Mouse (Mus musculus) skeletal muscle tissue, adult 2 months (tissue): ENCODE data around the gene Arpp21.
"Not testable (repeated sequence)": the region's sequence is repeated elsewhere in the genome, so short reads cannot be mapped to it uniquely, and the experiment has no call there.

Experiments used
- DNase-seq: peaks from one replicate; pipeline ENCODE4 v3.0.0-alpha.2; 2012; ENCODE audit warnings: low read depth, low spot score

Arpp21 gene

GRCm38 (mm10) chr9:112102155-112102851 lies 133.4 kb downstream of the Arpp21 start:
- peak; percentile 4 for DNase-seq

GRCm38 (mm10) chr9:112100841-112101595 lies 134.7 kb downstream of the Arpp21 start:
- no peak for DNase-seq

GRCm38 (mm10) chr9:112098267-112098666 lies 137.5 kb downstream of the Arpp21 start:
- DNase-seq, result no peak

GRCm38 (mm10) chr9:112095708-112096107 lies 140.0 kb downstream of the Arpp21 start:
- no peak for DNase-seq

- DNase-seq, result no peak
Observed at GRCm38 (mm10) chr9:112095198-112095597, 140.5 kb downstream of the Arpp21 start.

- no peak for DNase-seq
Observed at GRCm38 (mm10) chr9:112078903-112079302, 156.8 kb downstream of the Arpp21 start.

GRCm38 (mm10) chr9:112078453-112078852 lies 157.3 kb downstream of the Arpp21 start:
- no peak for DNase-seq

- DNase-seq, result no peak
Observed at GRCm38 (mm10) chr9:112075273-112075672, 160.5 kb downstream of the Arpp21 start.

- no peak for DNase-seq
Observed at GRCm38 (mm10) chr9:112074872-112075271, 160.9 kb downstream of the Arpp21 start.

- no peak for DNase-seq
Observed at GRCm38 (mm10) chr9:112071368-112071767, 164.4 kb downstream of the Arpp21 start.

- DNase-seq, result no peak
Observed at GRCm38 (mm10) chr9:112070961-112071360, 164.8 kb downstream of the Arpp21 start.

GRCm38 (mm10) chr9:112068250-112068649 lies 167.5 kb downstream of the Arpp21 start:
- no peak for DNase-seq

GRCm38 (mm10) chr9:112060696-112061425 lies 174.9 kb downstream of the Arpp21 start:
- no peak for DNase-seq

GRCm38 (mm10) chr9:112054807-112055381 lies 180.8 kb downstream of the Arpp21 start:
- no peak for DNase-seq

- no peak for DNase-seq
Observed at GRCm38 (mm10) chr9:112047903-112048467, 187.8 kb downstream of the Arpp21 start.

- DNase-seq, result no peak
Observed at GRCm38 (mm10) chr9:112040566-112040965, 195.2 kb downstream of the Arpp21 start.

GRCm38 (mm10) chr9:112037732-112038131 lies 198.0 kb downstream of the Arpp21 start:
- DNase-seq, result no peak

- DNase-seq, result not testable (repeated sequence)
Observed at GRCm38 (mm10) chr9:112033840-112034239, 201.9 kb downstream of the Arpp21 start.

- DNase-seq, result no peak
Observed at GRCm38 (mm10) chr9:112032169-112032568, 203.6 kb downstream of the Arpp21 start.

GRCm38 (mm10) chr9:112023562-112024015 lies 212.1 kb downstream of the Arpp21 start:
- peak; percentile 2 for DNase-seq

GRCm38 (mm10) chr9:112023111-112023510 lies 212.6 kb downstream of the Arpp21 start:
- no peak for DNase-seq
